Mouse (Mus musculus) kidney, embryonic 16.5 days (tissue): ENCODE measurements around the gene Spo11. TPM values are rescaled to one million over a fixed set of nuclear protein-coding genes. Genes with fewer than 3 reads are reported as not detected.

Experiments used
- ATAC-seq: fragments of 200-750 bp; cut with Nextera tagmentation; 2 replicates; pipeline ENCODE4 v1.8.0; 2017; ENCODE audit warnings: moderate TSS enrichment; ENCODE audit not compliant: low FRiP score, low TSS enrichment
- H3K27ac ChIP-seq: fragments of 300-500 bp; sonication (generic); 2 replicates; pipeline ENCODE4 v1.5.1; 2014; ENCODE audit warnings: low read length
- H3K27me3 ChIP-seq: fragments of 300-500 bp; sonication (generic); 2 replicates; pipeline ENCODE4 v1.6.1; 2014; ENCODE audit warnings: low read length, control low read depth, mixed read lengths; ENCODE audit not compliant: insufficient read depth
- H3K36me3 ChIP-seq: fragments of 300-500 bp; sonication (generic); 2 replicates; pipeline ENCODE4 v1.6.1; 2014; ENCODE audit warnings: low read length, control low read depth, mixed read lengths; ENCODE audit not compliant: insufficient read depth
- H3K4me1 ChIP-seq: fragments of 300-500 bp; sonication (generic); 2 replicates; pipeline ENCODE4 v1.6.1; 2014; ENCODE audit warnings: low read length, control low read depth, mixed read lengths; ENCODE audit not compliant: insufficient read depth
- H3K4me2 ChIP-seq: fragments of 300-500 bp; sonication (generic); replicated peaks from 2 replicates; pipeline ENCODE4 v1.6.1; 2014; ENCODE audit warnings: low read depth, low read length
- H3K4me3 ChIP-seq: fragments of 300-500 bp; sonication (generic); 2 replicates; pipeline ENCODE4 v1.5.1; 2014; ENCODE audit warnings: mild to moderate bottlenecking, low read length
- H3K9ac ChIP-seq: fragments of 300-500 bp; sonication (generic); replicated peaks from 2 replicates; pipeline ENCODE4 v1.6.1; 2014; ENCODE audit warnings: low read length
- H3K9me3 ChIP-seq: fragments of 300-500 bp; sonication (generic); 2 replicates; pipeline ENCODE4 v1.6.1; 2016; ENCODE audit warnings: low read length, control low read depth
- WGBS: fragments of 180-500 bp; shearing (Covaris S2); extraction: QIAGEN DNeasy Blood & Tissue Kit; methylation state at CpG from one replicate; pipeline ENCODE4 v1.1.7; 2014; 5-methylcytosine and 5-hydroxymethylcytosine counted together
- polyA plus RNA-seq: library from polyadenylated mRNA; unstranded; fragments of >200 nt; fragmentation: Nextera tagmentation; extraction: Ambion mirVana; gene quantifications from 2 replicates; pipeline ENCODE4 v1.2.1, GENCODE M21; 2015

The Spo11 gene
- polyA plus RNA-seq, 1 experiment from 2014 or later = 0.05 TPM

GRCm38 (mm10) chr2:172974701-172975100 lies 2.8 kb upstream of the Spo11 start:
- no peak overlapping the region for H3K9ac ChIP-seq
- no peak for ATAC-seq
- H3K36me3 ChIP-seq = no peaks in the 10 kb centered on the region
- no peaks in the 10 kb centered on the region for H3K27me3 ChIP-seq
- no peak overlapping the region for H3K27ac ChIP-seq
- H3K4me2 ChIP-seq = no peak overlapping the region
- WGBS = 32% methylated on average over 7 of the region's 7 CpGs
- H3K4me3 ChIP-seq = no peak overlapping the region
- peaks cover 18% of the 10 kb centered on the region for H3K4me1 ChIP-seq
- H3K9me3 ChIP-seq = 0 out of 2 replicates have a peak, but pooled peaks cover under 1% of the 10 kb centered on the region

DNA sequence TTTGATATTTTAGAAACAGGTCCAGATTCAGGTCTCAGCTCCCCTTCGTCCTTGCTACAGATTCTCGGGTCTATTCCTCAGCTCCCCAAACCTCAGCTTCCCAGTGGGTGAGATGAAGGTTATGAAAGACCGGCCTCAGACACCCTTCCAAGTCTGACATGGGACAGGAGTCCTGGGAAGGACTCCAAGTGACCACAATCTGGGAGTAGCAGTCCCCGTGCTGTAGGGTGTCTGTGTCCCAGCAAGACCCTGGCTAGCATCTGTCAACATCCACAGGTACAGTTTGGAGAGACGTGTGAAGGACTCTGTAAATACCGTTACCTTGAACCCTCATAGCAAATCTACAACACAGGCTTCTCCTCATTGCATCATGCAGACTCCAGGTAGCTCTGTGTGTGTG lies 2.3 kb upstream of the Spo11 start:
- Histone ChIP-seq H3K9me3 (peaks cover 5% of the 10 kb centered on the region; the same call in 1 of the 2 replicates), H3K4me2 (no peak overlapping the region), H3K27ac (no peak overlapping the region), H3K4me3 (no peak overlapping the region), H3K9ac (no peak overlapping the region), H3K27me3 (no peaks in the 10 kb centered on the region), H3K36me3 (no peaks in the 10 kb centered on the region), H3K4me1 (peaks cover 18% of the 10 kb centered on the region)
- no peak for ATAC-seq
- 88% methylated on average over 6 of the region's 6 CpGs for WGBS

DNA sequence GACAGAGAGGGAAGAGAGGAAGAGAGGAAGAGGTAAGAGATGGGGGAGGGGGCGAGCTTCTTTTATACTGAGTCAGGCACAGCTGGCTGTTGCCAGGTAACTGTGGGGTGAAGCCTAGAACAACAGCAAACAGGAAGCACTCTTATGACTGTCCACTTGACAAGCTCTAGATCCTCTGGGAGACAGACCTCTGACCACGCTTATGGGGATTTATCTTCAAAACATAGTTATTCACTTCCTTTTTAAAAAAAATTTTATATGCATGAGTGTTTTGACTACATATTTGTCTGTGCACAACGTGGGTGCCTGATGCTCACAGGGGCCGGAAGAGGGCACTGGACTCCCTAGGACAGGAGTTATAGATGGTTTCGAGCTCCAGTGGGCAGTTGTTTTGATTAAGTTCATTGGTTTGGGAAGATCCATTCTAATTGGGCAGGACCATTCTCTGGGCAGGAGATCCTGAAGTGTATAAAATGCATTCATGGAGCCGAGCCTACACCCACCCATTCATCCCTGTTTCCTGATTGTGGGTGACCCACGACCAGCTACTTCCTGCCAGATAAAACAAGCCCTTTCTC lies 750 bp upstream of the Spo11 start:
- Histone ChIP-seq H3K4me2 (peak overlapping the region; percentile 28), H3K4me3 (no peak overlapping the region), H3K9me3 (peaks cover 6% of the 10 kb centered on the region; the same call in 1 of the 2 replicates), H3K36me3 (no peaks in the 10 kb centered on the region), H3K9ac (0 out of 2 replicates have a peak overlapping the region, but pooled peaks have one; percentile 44), H3K27me3 (no peaks in the 10 kb centered on the region), H3K4me1 (peaks cover 18% of the 10 kb centered on the region), H3K27ac (no peak overlapping the region; the same call in 1 of the 2 replicates)
- ATAC-seq = 0 out of 2 replicates have a peak, but pooled peaks have one; percentile 21
- WGBS = 20% methylated on average over 7 of the region's 7 CpGs

GRCm38 (mm10) chr2:172978131-172978633 lies 682 bp downstream of the Spo11 start:
- Histone ChIP-seq H3K4me3 (no peak overlapping the region), H3K27ac (no peak overlapping the region), H3K4me1 (peaks cover 18% of the 10 kb centered on the region), H3K4me2 (no peak overlapping the region), H3K27me3 (no peaks in the 10 kb centered on the region), H3K9ac (no peak overlapping the region), H3K9me3 (peaks cover 6% of the 10 kb centered on the region; the same call in 1 of the 2 replicates), H3K36me3 (no peaks in the 10 kb centered on the region)
- ATAC-seq = no peak
- 67% methylated on average over 4 of the region's 4 CpGs for WGBS

GRCm38 (mm10) chr2:172979666-172980345 lies 2.3 kb downstream of the Spo11 start:
- peaks cover 18% of the 10 kb centered on the region for H3K4me1 ChIP-seq
- H3K27ac ChIP-seq = no peak overlapping the region
- H3K9ac ChIP-seq = no peak overlapping the region
- H3K4me3 ChIP-seq = no peak overlapping the region
- H3K4me2 ChIP-seq = no peak overlapping the region
- peaks cover 6% of the 10 kb centered on the region; the same call in 1 of the 2 replicates for H3K9me3 ChIP-seq
- ATAC-seq = no peak
- H3K36me3 ChIP-seq = no peaks in the 10 kb centered on the region
- H3K27me3 ChIP-seq = no peaks in the 10 kb centered on the region
- 96% methylated on average over 38 of the region's 43 CpGs for WGBS

- 77% methylated on average over 9 of the region's 9 CpGs for WGBS
- H3K9me3 ChIP-seq = peaks cover 6% of the 10 kb centered on the region; the same call in 1 of the 2 replicates
- H3K36me3 ChIP-seq = no peaks in the 10 kb centered on the region
- H3K4me2 ChIP-seq = no peak overlapping the region
- peak; percentile 31; the same call in 1 of the 2 replicates for ATAC-seq
- no peak overlapping the region for H3K27ac ChIP-seq
- no peak overlapping the region for H3K9ac ChIP-seq
- no peak overlapping the region for H3K4me3 ChIP-seq
- H3K4me1 ChIP-seq = no peaks in the 10 kb centered on the region
- no peaks in the 10 kb centered on the region for H3K27me3 ChIP-seq
Measured at GRCm38 (mm10) chr2:172982776-172983561, 5.5 kb downstream of the Spo11 start.

GRCm38 (mm10) chr2:172990161-172990560 lies 12.7 kb downstream of the Spo11 start:
- Histone ChIP-seq H3K27ac (no peak overlapping the region), H3K27me3 (no peaks in the 10 kb centered on the region), H3K9me3 (no peaks in the 10 kb centered on the region), H3K4me2 (no peak overlapping the region), H3K9ac (no peak overlapping the region), H3K4me3 (no peak overlapping the region), H3K36me3 (no peaks in the 10 kb centered on the region), H3K4me1 (no peaks in the 10 kb centered on the region)
- no peak for ATAC-seq
- WGBS = 71% methylated on average over 6 of the region's 6 CpGs

DNA sequence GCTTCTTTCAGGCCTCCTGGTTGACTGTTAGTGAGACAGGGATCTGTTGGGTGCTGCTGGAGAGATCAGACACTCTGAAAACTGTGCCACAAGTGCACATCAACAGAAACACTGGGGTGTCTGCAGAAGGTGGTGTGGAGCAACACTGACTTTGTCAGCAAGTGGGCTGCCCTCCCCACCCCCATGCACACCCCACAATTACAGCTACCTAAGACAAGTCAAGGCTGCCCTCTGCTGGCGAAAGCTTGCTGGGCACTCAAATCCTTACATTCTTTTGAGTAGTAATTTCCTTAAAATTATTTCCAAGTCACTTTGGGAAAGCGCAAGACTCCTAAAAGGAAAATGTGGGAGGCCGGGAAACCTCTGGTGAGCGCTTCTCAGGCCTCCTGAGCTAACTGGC lies 18.7 kb downstream of the Spo11 start:
- Histone ChIP-seq H3K4me3 (no peak overlapping the region), H3K4me1 (peaks cover 6% of the 10 kb centered on the region), H3K36me3 (no peaks in the 10 kb centered on the region), H3K27ac (no peak overlapping the region), H3K9me3 (no peaks in the 10 kb centered on the region), H3K4me2 (no peak overlapping the region), H3K27me3 (no peaks in the 10 kb centered on the region; the same call in 1 of the 2 replicates), H3K9ac (no peak overlapping the region)
- ATAC-seq = no peak
- WGBS = 12% methylated on average over 4 of the region's 4 CpGs

DNA sequence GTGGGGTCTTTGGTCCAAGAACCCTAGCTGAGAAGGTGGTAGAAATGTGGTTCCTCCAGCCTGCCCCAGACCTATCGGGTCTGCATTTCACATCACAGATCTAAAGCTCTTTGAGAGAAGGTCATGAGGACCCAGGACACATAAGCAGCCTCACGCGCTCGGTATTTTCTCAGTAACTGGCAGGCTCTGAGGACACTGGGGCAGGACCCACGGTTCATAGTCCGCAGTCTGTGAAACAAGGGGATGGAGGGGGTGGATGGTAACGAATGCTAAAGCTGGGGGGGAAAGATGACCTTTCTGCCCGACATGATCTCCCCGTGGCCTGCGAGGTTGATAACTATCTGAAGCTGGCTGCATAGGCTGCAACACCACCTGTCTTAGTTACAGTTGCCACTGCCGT lies 20.2 kb downstream of the Spo11 start:
- no peak for ATAC-seq

More for the DNA sequence above, 20.2 kb downstream of the Spo11 start:
- no peak overlapping the region for H3K9ac ChIP-seq
- H3K4me1 ChIP-seq = peaks cover 8% of the 10 kb centered on the region
- H3K4me2 ChIP-seq = no peak overlapping the region
- H3K36me3 ChIP-seq = peaks cover 4% of the 10 kb centered on the region; the same call in 1 of the 2 replicates
- no peak overlapping the region for H3K4me3 ChIP-seq
- no peaks in the 10 kb centered on the region; the same call in 1 of the 2 replicates for H3K27me3 ChIP-seq
- H3K9me3 ChIP-seq = no peaks in the 10 kb centered on the region
- WGBS = 60% methylated on average over 11 of the region's 11 CpGs
- no peak overlapping the region for H3K27ac ChIP-seq
